Comparison of ENCODE assay signal across 8 mouse cellular contexts in the genomic region with DNA sequence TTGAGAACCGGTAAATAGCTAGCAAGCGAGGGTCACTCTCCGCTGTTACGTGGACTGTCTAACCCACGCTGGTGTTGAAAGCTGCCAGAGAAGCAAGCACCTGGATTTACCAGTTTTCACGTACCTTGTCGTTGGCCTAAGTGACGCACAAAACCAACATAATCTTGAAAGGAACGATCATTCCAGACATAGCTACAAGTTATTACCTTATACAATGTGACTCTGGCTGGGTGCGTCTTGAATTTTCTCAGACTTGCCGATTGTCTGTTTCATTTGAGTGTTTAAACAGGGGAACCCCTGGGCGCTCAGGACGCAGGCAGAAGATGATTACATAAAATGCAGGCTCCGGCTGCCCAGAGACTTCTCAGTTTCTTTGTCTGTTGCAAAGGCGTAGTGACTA. TPM values are rescaled to one million over a fixed set of nuclear protein-coding genes. Genes with fewer than 3 reads are reported as not detected.
DNase-seq lines count a peak whose midpoint lies in the region; ATAC-seq and TF ChIP-seq lines count a peak whose summit lies in the region.

No protein-coding gene starts in this region.

- peak overlapping the region; percentile 88 for H3K4me3 ChIP-seq in forebrain, postnatal 0 days (ENCODE audit: low read depth, low read length)
- peak overlapping the region; percentile 84 for H3K4me3 ChIP-seq in limb, embryonic 15.5 days

- peaks cover 13% of the 10 kb centered on the region for H3K4me1 ChIP-seq in forebrain, postnatal 0 days (ENCODE audit: insufficient read depth)
- peaks cover 15% of the 10 kb centered on the region for H3K4me1 ChIP-seq in limb, embryonic 15.5 days

- peak; percentile 12 for DNase-seq in kidney, adult 18-20 months
- no peak for DNase-seq in kidney, postnatal 25 days
- peak; percentile 32 for DNase-seq in brain, adult 2 months (ENCODE audit: low read depth, low spot score)
- DNase-seq in forebrain, postnatal 0 days: peak; percentile 32
- peak; percentile 22 for DNase-seq in neural tube, embryonic 10.5 days (ENCODE audit: extremely low spot score, low spot score)
- DNase-seq in ovary, postnatal 10 days (ENCODE audit: low spot score): no peak

- no peaks in the 10 kb centered on the region for H3K27me3 ChIP-seq in forebrain, postnatal 0 days (ENCODE audit: insufficient read depth, low read length)
- no peaks in the 10 kb centered on the region for H3K27me3 ChIP-seq in limb, embryonic 15.5 days

- H3K9me3 ChIP-seq in forebrain, postnatal 0 days (ENCODE audit: low read length): no peaks in the 10 kb centered on the region
- no peaks in the 10 kb centered on the region for H3K9me3 ChIP-seq in limb, embryonic 15.5 days

- peak overlapping the region; percentile 76 for H3K4me2 ChIP-seq in forebrain, postnatal 0 days (ENCODE audit: low read depth)
- peak overlapping the region; percentile 75 for H3K4me2 ChIP-seq in limb, embryonic 15.5 days

- peak overlapping the region; percentile 71 for H3K9ac ChIP-seq in forebrain, postnatal 0 days
- peak overlapping the region; percentile 45 for H3K9ac ChIP-seq in limb, embryonic 15.5 days

- peaks cover 9% of the 10 kb centered on the region; the same call in 1 of the 2 replicates for H3K36me3 ChIP-seq in forebrain, postnatal 0 days (ENCODE audit: insufficient read depth)
- no peaks in the 10 kb centered on the region for H3K36me3 ChIP-seq in limb, embryonic 15.5 days

- TF ChIP-seq CTCF in forebrain, postnatal 0 days (IDR thresholded peaks at IDR 0.05; ENCODE audit: low read depth): no peak

- ATAC-seq in forebrain, postnatal 0 days: no peak
- ATAC-seq in limb, embryonic 15.5 days (ENCODE audit: insufficient number of reproducible peaks, low FRiP score, low TSS enrichment, low read depth): no peak
- no peak for ATAC-seq in erythroid progenitor cell, adult 5-6 weeks (replicated peaks; ENCODE audit: low FRiP score, poor library complexity, severe bottlenecking)

- 5% methylated on average over 15 of the region's 15 CpGs for WGBS in forebrain, postnatal 0 days
- 9% methylated on average over 15 of the region's 15 CpGs for WGBS in limb, embryonic 15.5 days

- H3K27ac ChIP-seq in forebrain, postnatal 0 days (ENCODE audit: low read depth, low read length): no peak overlapping the region
- no peak overlapping the region for H3K27ac ChIP-seq in limb, embryonic 15.5 days

RNA-seq across cellular contexts. Expression of a gene that starts 0.8 kb away (rescaled TPM):
- 15.4 and 17.9 TPM in 2 replicates for total RNA-seq in forebrain, postnatal 0 days (2014; rRNA removed)
- polyA plus RNA-seq in forebrain, postnatal 0 days (2015; fragmentation: Nextera tagmentation; extraction: Ambion mirVana): 5.3 and 8.2 TPM in 2 replicates
- 12.8 and 13.1 TPM in 2 replicates for polyA plus RNA-seq in limb, embryonic 15.5 days (2015; fragmentation: Nextera tagmentation; extraction: Ambion mirVana)
- 10.1 and 19.3 TPM in 2 replicates for total RNA-seq in erythroid progenitor cell, adult 5-6 weeks (2015; ENCODE audit: low replicate concordance)
- 2.4 and 5.0 TPM in 2 replicates for total RNA-seq in erythroid progenitor cell, adult 5-6 weeks (2017; ENCODE audit: low replicate concordance)

RNA-seq across cellular contexts. Expression of a gene that starts 1.0 kb away (rescaled TPM):
- 107 and 110 TPM in 2 replicates for total RNA-seq in forebrain, postnatal 0 days (2014; rRNA removed)
- 104 and 131 TPM in 2 replicates for polyA plus RNA-seq in forebrain, postnatal 0 days (2015; fragmentation: Nextera tagmentation; extraction: Ambion mirVana)
- polyA plus RNA-seq in limb, embryonic 15.5 days (2015; fragmentation: Nextera tagmentation; extraction: Ambion mirVana): 86.4 and 88.6 TPM in 2 replicates
- total RNA-seq in erythroid progenitor cell, adult 5-6 weeks (2015; ENCODE audit: low replicate concordance): 33.2 and 80.1 TPM in 2 replicates
- 38.6 and 88.1 TPM in 2 replicates for total RNA-seq in erythroid progenitor cell, adult 5-6 weeks (2017; ENCODE audit: low replicate concordance)

RNA-seq across cellular contexts. Expression of a gene that starts 25.2 kb away (rescaled TPM):
- total RNA-seq in forebrain, postnatal 0 days (2014; rRNA removed): 163 and 217 TPM in 2 replicates
- 82.8 and 90.2 TPM in 2 replicates for polyA plus RNA-seq in forebrain, postnatal 0 days (2015; fragmentation: Nextera tagmentation; extraction: Ambion mirVana)
- polyA plus RNA-seq in limb, embryonic 15.5 days (2015; fragmentation: Nextera tagmentation; extraction: Ambion mirVana): 39.0 and 41.5 TPM in 2 replicates
- 51.5 and 53.2 TPM in 2 replicates for total RNA-seq in erythroid progenitor cell, adult 5-6 weeks (2015; ENCODE audit: low replicate concordance)
- 129 and 190 TPM in 2 replicates for total RNA-seq in erythroid progenitor cell, adult 5-6 weeks (2017; ENCODE audit: low replicate concordance)

Comparison
In these comparisons a context has a peak if more than half of its experiments do, and no peak if none do; other contexts are left out.
1. DNase-seq: peak in kidney, adult 18-20 months (single experiment), brain, adult 2 months (single experiment), forebrain, postnatal 0 days (single experiment) and neural tube, embryonic 10.5 days (single experiment); none in kidney, postnatal 25 days (0 of 2) and ovary, postnatal 10 days (single experiment).